Mouse (Mus musculus) kidney, postnatal 0 days (tissue): Measurements from ENCODE around the gene Dlgap4. TPM values are rescaled to one million over a fixed set of nuclear protein-coding genes. Genes with fewer than 3 reads are reported as not detected.
A peak's percentile ranks its signal among the peaks of the same experiment; 100 is the strongest.

Source experiments
- ATAC-seq: fragments of 200-750 bp; cut with Nextera tagmentation; replicated peaks from 2 replicates; pipeline ENCODE4 v1.8.0; 2017; ENCODE audit warnings: low read depth, moderate number of reproducible peaks, moderate TSS enrichment, moderate library complexity; ENCODE audit not compliant: low FRiP score
- DNase-seq: peaks from one replicate; pipeline ENCODE4 v3.0.0-alpha.2; 2016; ENCODE audit warnings: low spot score
- H3K27ac ChIP-seq: fragments of 300-500 bp; sonication (generic); 2 replicates; pipeline ENCODE4 v1.5.1; 2014; ENCODE audit warnings: mild to moderate bottlenecking
- H3K27me3 ChIP-seq: fragments of 300-500 bp; sonication (generic); 2 replicates; pipeline ENCODE4 v1.6.1; 2014; ENCODE audit warnings: low read length, mixed read lengths; ENCODE audit not compliant: insufficient read depth
- H3K36me3 ChIP-seq: fragments of 300-500 bp; sonication (generic); 2 replicates; pipeline ENCODE4 v1.6.1; 2014; ENCODE audit warnings: low read length, mixed read lengths; ENCODE audit not compliant: insufficient read depth
- H3K4me1 ChIP-seq: fragments of 300-500 bp; sonication (generic); replicated peaks from 2 replicates; pipeline ENCODE4 v1.6.1; 2014; ENCODE audit warnings: antibody characterized with exemption, low read length, mixed read lengths; ENCODE audit not compliant: insufficient read depth
- H3K4me2 ChIP-seq: fragments of 300-500 bp; sonication (generic); 2 replicates; pipeline ENCODE4 v1.6.1; 2014; ENCODE audit warnings: mild to moderate bottlenecking, low read length, moderate library complexity, mixed read lengths
- H3K4me3 ChIP-seq: fragments of 300-500 bp; sonication (generic); replicated peaks from 2 replicates; pipeline ENCODE4 v1.5.1; 2014; ENCODE audit warnings: low read depth, low read length
- H3K9ac ChIP-seq: fragments of 300-500 bp; sonication (generic); 2 replicates; pipeline ENCODE4 v1.6.1; 2014; ENCODE audit warnings: low read depth, low read length
- H3K9me3 ChIP-seq: fragments of 300-500 bp; sonication (generic); replicated peaks from 2 replicates; pipeline ENCODE4 v1.6.1; 2016; ENCODE audit warnings: low read length, inconsistent platforms, mixed read lengths
- CTCF ChIP-seq: IDR thresholded peaks from 2 replicates; pipeline ENCODE4 v1.5.1; 2016; ENCODE audit warnings: antibody characterized with exemption, low read depth, mild to moderate bottlenecking, moderate library complexity
- WGBS: fragments of 180-500 bp; shearing (Covaris S2); extraction: QIAGEN DNeasy Blood & Tissue Kit; methylation state at CpG from one replicate; pipeline ENCODE4 v1.1.7; 2014; 5-methylcytosine and 5-hydroxymethylcytosine counted together
- polyA plus RNA-seq: library from polyadenylated mRNA; unstranded; fragments of >200 nt; fragmentation: Nextera tagmentation; extraction: Ambion mirVana; gene quantifications from 2 replicates; pipeline ENCODE4 v1.2.1, GENCODE M21; 2015

Dlgap4 gene
- polyA plus RNA-seq, 1 experiment from 2014 or later = 61.1 TPM

- TF ChIP-seq CTCF = no peak
- Histone ChIP-seq H3K36me3 (no peaks in the 10 kb centered on the region), H3K4me3 (no peak overlapping the region), H3K9ac (no peak overlapping the region), H3K27ac (no peak overlapping the region), H3K4me1 (no peaks in the 10 kb centered on the region; the same call in 1 of the 2 replicates), H3K27me3 (no peaks in the 10 kb centered on the region), H3K4me2 (no peak overlapping the region), H3K9me3 (no peaks in the 10 kb centered on the region)
- 65% methylated on average over 4 of the region's 4 CpGs for WGBS
- DNase-seq (no peak), ATAC-seq (no peak)
Observed at GRCm38 (mm10) chr2:156803698-156804372, 190.3 kb downstream of the Dlgap4 start.

DNA sequence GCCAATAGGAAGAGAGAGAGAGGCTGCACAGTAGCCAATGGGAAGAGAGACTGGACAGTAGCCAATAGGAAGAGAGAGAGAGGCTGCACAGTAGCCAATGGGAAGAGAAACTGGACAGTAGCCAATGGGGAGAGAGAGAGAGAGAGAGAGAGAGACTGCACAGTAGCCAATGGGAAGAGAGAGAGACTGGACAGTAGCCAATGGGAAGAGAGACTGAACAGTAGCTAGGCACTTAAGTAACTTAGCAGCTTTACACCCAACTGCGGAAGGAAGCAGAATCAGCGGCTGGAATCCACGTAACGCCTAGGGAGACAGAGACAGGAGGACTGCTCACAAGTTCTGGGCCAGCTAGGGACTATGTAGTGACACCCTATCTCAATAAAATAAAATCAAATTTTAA lies 191.1 kb downstream of the Dlgap4 start:
- Histone ChIP-seq H3K36me3 (no peaks in the 10 kb centered on the region), H3K4me1 (no peaks in the 10 kb centered on the region; the same call in 1 of the 2 replicates), H3K9me3 (no peaks in the 10 kb centered on the region), H3K27ac (no peak overlapping the region), H3K9ac (no peak overlapping the region), H3K4me3 (no peak overlapping the region), H3K27me3 (no peaks in the 10 kb centered on the region), H3K4me2 (no peak overlapping the region)
- DNase-seq = no peak
- TF ChIP-seq CTCF = no peak
- no peak for ATAC-seq
- 89% methylated on average over 4 of the region's 4 CpGs for WGBS

GRCm38 (mm10) chr2:156806886-156807285 lies 193.4 kb downstream of the Dlgap4 start:
- WGBS = 65% methylated on average over 6 of the region's 6 CpGs
- Histone ChIP-seq H3K4me3 (no peak overlapping the region), H3K9ac (no peak overlapping the region), H3K4me1 (no peaks in the 10 kb centered on the region), H3K36me3 (no peaks in the 10 kb centered on the region), H3K27ac (no peak overlapping the region), H3K9me3 (no peaks in the 10 kb centered on the region), H3K27me3 (no peaks in the 10 kb centered on the region), H3K4me2 (no peak overlapping the region)
- TF ChIP-seq CTCF = no peak
- no peak for ATAC-seq
- DNase-seq = no peak

DNA sequence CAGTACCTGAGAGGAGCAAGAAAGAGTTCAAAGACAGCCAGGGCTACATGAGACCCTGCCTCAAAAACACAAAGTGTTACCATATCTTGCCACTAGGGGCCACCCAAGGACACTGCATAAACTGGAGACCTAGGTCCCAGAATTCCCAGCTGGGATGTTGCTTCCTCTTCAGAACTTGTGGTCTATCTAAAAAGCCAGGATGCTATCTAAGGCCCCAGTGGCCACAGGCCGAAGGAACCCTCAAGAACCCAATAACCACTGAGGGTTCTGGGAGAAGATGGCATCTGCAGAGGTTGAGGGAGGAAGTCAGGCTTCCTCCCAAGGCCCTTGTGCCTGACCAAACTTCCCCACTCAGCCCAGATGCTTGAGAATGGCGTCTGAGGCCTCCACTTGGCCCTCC lies 196.1 kb downstream of the Dlgap4 start:
- H3K4me1 ChIP-seq = peaks cover 14% of the 10 kb centered on the region; the same call in 1 of the 2 replicates
- no peak overlapping the region for H3K27ac ChIP-seq
- H3K4me2 ChIP-seq = no peak overlapping the region
- H3K36me3 ChIP-seq = no peaks in the 10 kb centered on the region
- DNase-seq (peak; percentile 92), ATAC-seq (peak; percentile 43; the same call in 1 of the 2 replicates)
- no peaks in the 10 kb centered on the region for H3K27me3 ChIP-seq
- H3K9ac ChIP-seq = no peak overlapping the region
- 34% methylated on average over 2 of the region's 2 CpGs for WGBS
- peak; percentile 94 for TF ChIP-seq CTCF
- no peaks in the 10 kb centered on the region for H3K9me3 ChIP-seq
- no peak overlapping the region for H3K4me3 ChIP-seq

- Histone ChIP-seq H3K9ac (no peak overlapping the region), H3K4me2 (no peak overlapping the region), H3K27me3 (no peaks in the 10 kb centered on the region), H3K4me3 (no peak overlapping the region), H3K36me3 (no peaks in the 10 kb centered on the region), H3K9me3 (no peaks in the 10 kb centered on the region), H3K27ac (no peak overlapping the region), H3K4me1 (peaks cover 18% of the 10 kb centered on the region; the same call in 1 of the 2 replicates)
- peak; percentile 15; the same call in 1 of the 2 replicates for TF ChIP-seq CTCF
- DNase-seq (no peak), ATAC-seq (no peak)
- 95% methylated on average over 10 of the region's 10 CpGs for WGBS
Observed at GRCm38 (mm10) chr2:156810716-156811115, 197.2 kb downstream of the Dlgap4 start.

- Histone ChIP-seq H3K27me3 (no peaks in the 10 kb centered on the region), H3K4me2 (no peak overlapping the region), H3K27ac (no peak overlapping the region), H3K9me3 (no peaks in the 10 kb centered on the region), H3K36me3 (no peaks in the 10 kb centered on the region), H3K4me1 (peaks cover 18% of the 10 kb centered on the region; the same call in 1 of the 2 replicates), H3K4me3 (no peak overlapping the region), H3K9ac (no peak overlapping the region)
- 64% methylated on average over 5 of the region's 5 CpGs for WGBS
- DNase-seq = no peak
- TF ChIP-seq CTCF = no peak
- no peak for ATAC-seq
Observed at GRCm38 (mm10) chr2:156811556-156811955, 198.1 kb downstream of the Dlgap4 start.

Other genes with a start within 250 kb of the Dlgap4 start
- gene Epb41l1, start 192.8 kb upstream of the Dlgap4 start, polyA plus RNA-seq = 1.6 and 2.0 TPM in 2 replicates
- gene Aar2, start 66.1 kb upstream of the Dlgap4 start, polyA plus RNA-seq = 30.0 and 32.7 TPM in 2 replicates
- gene Myl9, start 161.7 kb downstream of the Dlgap4 start, polyA plus RNA-seq = 449 and 494 TPM in 2 replicates
- gene Tgif2, start 226.3 kb downstream of the Dlgap4 start, polyA plus RNA-seq = 38.2 and 40.6 TPM in 2 replicates
- 2.6 and 4.6 TPM in 2 replicates for gene 4930518I15Rik, start 244.2 kb downstream of the Dlgap4 start, polyA plus RNA-seq
- gene Rab5if, start 249.4 kb downstream of the Dlgap4 start, polyA plus RNA-seq = 227 and 252 TPM in 2 replicates